Mouse (Mus musculus): ENCODE measurements around the gene Car9. TPM values are rescaled to one million over a fixed set of nuclear protein-coding genes. Genes with fewer than 3 reads are reported as not detected.

The Car9 gene
- 70.7 and 71.6 TPM in 2 replicates for polyA plus RNA-seq (2012; rRNA removed)

DNA sequence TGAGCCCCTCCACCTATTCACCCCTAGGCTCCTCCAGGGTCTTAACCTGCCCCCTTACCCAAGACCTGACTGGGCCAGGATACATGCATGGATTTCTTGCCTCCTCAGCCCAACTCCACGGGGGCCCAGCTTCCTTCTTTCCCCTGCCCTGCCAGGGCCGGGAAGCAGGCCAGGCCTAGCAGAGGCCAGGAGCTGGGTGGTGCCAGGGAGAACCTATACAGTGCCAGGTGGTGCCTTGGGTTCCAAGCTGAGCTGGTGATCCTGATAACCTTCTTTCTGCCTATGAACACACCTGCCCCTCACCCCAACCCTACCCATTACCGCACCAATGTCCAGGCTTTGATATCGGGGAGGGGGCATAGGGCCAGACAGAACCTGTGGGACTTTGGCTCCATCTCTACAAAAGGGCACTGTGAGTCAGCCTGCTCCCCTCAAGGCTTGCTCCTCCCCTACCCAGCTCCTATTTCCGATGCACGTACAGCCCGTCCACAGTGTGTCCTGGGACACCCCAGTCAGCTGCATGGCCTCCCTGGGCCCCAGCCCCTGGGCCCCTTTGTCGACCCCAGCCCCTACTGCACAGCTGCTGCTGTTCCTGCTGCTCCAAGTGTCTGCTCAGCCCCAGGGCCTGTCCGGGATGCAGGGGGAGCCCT is at the start of gene Car9:
Gene Car9 (plus strand): TSS at position 431 of the 650 bp plus-strand sequence.

DNA sequence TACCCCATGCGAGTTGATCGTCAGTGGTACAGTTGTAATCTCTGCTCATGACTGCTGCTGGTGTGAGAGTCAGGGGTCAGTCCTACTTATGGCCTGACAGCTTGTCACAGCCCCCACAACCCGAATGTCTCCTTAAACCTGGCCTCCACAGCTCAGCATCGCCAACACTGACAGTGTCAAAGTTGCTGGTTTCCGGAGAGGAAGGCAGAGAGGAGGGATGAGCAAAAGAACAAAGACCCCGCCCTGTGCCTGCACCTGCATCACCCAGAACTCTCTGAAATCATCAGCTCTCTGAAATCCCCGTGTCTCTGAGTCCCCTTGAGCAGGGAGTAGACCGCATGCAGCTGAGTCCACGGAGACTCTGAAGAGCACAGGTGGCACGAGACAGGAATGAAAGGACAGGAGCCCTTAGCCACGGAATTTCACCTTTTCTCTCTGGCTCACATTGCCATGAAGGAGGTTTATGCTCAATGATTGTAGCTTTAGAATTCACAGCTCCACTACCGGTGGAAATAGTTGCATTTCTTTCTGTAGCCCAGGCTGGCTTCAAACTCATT is 23.2 kb upstream of the Car9 start, which contains the start of gene Sit1:
Gene Sit1 (minus strand): TSS at position 200 of the 557 bp plus-strand sequence.

DNA sequence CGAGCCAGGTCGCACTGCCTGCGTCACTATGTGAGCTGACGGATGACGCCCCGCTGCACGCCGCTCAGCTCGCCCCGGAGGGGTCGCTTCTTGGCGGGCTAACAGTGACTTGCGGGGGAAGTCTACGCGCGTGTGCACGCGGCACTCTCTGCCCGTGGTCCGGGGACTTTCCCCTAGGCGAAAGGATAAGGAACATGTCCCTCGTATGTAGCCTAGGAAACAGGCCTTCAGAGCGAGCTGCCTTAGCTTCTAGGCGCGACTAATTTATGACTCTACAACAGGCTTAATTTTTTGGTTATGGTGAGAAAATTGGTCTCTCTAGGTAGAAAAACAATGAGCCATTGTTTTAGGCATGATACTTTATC is 14.0 kb upstream of the Car9 start, which contains the start of gene Ccdc107:
Gene Ccdc107 (plus strand): TSS at position 80 of the 365 bp plus-strand sequence.

GRCm38 (mm10) chr4:43499407-43500333 is 7.1 kb upstream of the Car9 start, which contains the start of gene Arhgef39:
Gene Arhgef39 (minus strand): TSS chr4:43499695.

GRCm38 (mm10) chr4:43561997-43562768 is 55.4 kb downstream of the Car9 start, which contains the start of the genes Creb3 and Tln1:
Gene Creb3 (plus strand): TSS chr4:43562332.
Gene Tln1 (minus strand): TSS chr4:43562691.

Other genes with a start within 250 kb of the Car9 start
- gene Atp8b5, start 239.8 kb upstream of the Car9 start, polyA plus RNA-seq (2012; rRNA removed): 0.22 and 0.28 TPM in 2 replicates
- gene Rusc2, start 125.0 kb upstream of the Car9 start, polyA plus RNA-seq (2012; rRNA removed): 20.9 and 23.1 TPM in 2 replicates
- gene Fam166b, start 77.8 kb upstream of the Car9 start, polyA plus RNA-seq (2012; rRNA removed): 0.08 TPM in 1 of 2 replicates, not detected in the other
- gene Tesk1, start 65.0 kb upstream of the Car9 start, polyA plus RNA-seq (2012; rRNA removed): 90.2 and 100 TPM in 2 replicates
- gene Cd72, start 52.3 kb upstream of the Car9 start, polyA plus RNA-seq (2012; rRNA removed): 3.6 and 6.6 TPM in 2 replicates
- gene Sit1, start 23.2 kb upstream of the Car9 start, polyA plus RNA-seq (2012; rRNA removed): 0.54 and 1.1 TPM in 2 replicates
- 347 and 577 TPM in 2 replicates for gene Ccdc107, start 14.1 kb upstream of the Car9 start, polyA plus RNA-seq (2012; rRNA removed)
- gene Arhgef39, start 7.3 kb upstream of the Car9 start, polyA plus RNA-seq (2012; rRNA removed): 49.5 and 64.1 TPM in 2 replicates
- 199 and 235 TPM in 2 replicates for gene Tpm2, start 16.8 kb downstream of the Car9 start, polyA plus RNA-seq (2012; rRNA removed)
- gene Creb3, start 55.4 kb downstream of the Car9 start, polyA plus RNA-seq (2012; rRNA removed): 93.5 and 113 TPM in 2 replicates
- 98.4 and 102 TPM in 2 replicates for gene Tln1, start 55.7 kb downstream of the Car9 start, polyA plus RNA-seq (2012; rRNA removed)
- 56.1 and 75.5 TPM in 2 replicates for gene Rgp1, start 71.7 kb downstream of the Car9 start, polyA plus RNA-seq (2012; rRNA removed)
- gene Gba2, start 71.9 kb downstream of the Car9 start, polyA plus RNA-seq (2012; rRNA removed): 13.0 and 13.3 TPM in 2 replicates
- 0.17 TPM in 1 of 2 replicates, not detected in the other for gene Msmp, start 77.5 kb downstream of the Car9 start, polyA plus RNA-seq (2012; rRNA removed)
- 18.2 and 19.2 TPM in 2 replicates for gene Npr2, start 125.0 kb downstream of the Car9 start, polyA plus RNA-seq (2012; rRNA removed)
- gene Spag8, start 146.6 kb downstream of the Car9 start, polyA plus RNA-seq (2012; rRNA removed): 1.1 and 1.9 TPM in 2 replicates
- 72.2 and 79.4 TPM in 2 replicates for gene Hint2, start 149.5 kb downstream of the Car9 start, polyA plus RNA-seq (2012; rRNA removed)
- 9.2 and 11.0 TPM in 2 replicates for gene Tmem8b, start 162.0 kb downstream of the Car9 start, polyA plus RNA-seq (2012; rRNA removed)
- 0.10 TPM in 1 of 2 replicates, not detected in the other for gene Fam221b, start 162.2 kb downstream of the Car9 start, polyA plus RNA-seq (2012; rRNA removed)
- not detected in 2 replicates for gene Olfr70, start 193.8 kb downstream of the Car9 start, polyA plus RNA-seq (2012; rRNA removed)
- not detected in 2 replicates for gene Olfr71, start 203.3 kb downstream of the Car9 start, polyA plus RNA-seq (2012; rRNA removed)
- gene Hrct1, start 220.2 kb downstream of the Car9 start, polyA plus RNA-seq (2012; rRNA removed): 2.2 and 3.1 TPM in 2 replicates
- gene Spaar, start 223.1 kb downstream of the Car9 start, polyA plus RNA-seq (2012; rRNA removed): 0.89 and 1.2 TPM in 2 replicates